Mouse (Mus musculus) embryonic facial prominence, embryonic 15.5 days (tissue): Measurements from ENCODE around the gene Arrdc2. TPM values are rescaled to one million over a fixed set of nuclear protein-coding genes. Genes with fewer than 3 reads are reported as not detected.

Source experiments
- microRNA-seq: library from miRNA; unstranded; fragments of <30 nt; microRNA quantifications from one replicate; pipeline ENCODE4, GENCODE M21; 2016; ENCODE audit warnings: borderline number of aligned reads
- polyA plus RNA-seq: library from polyadenylated mRNA; unstranded; fragments of >200 nt; fragmentation: Nextera tagmentation; extraction: Ambion mirVana; gene quantifications from 2 replicates; pipeline ENCODE4 v1.2.1, GENCODE M21; 2015

The Arrdc2 gene
- polyA plus RNA-seq, 1 experiment from 2014 or later, result 9.3 TPM

Small RNAs within 50 kb of the gene (microRNA-seq; reads per million reads assigned to microRNA genes)
- 0.69 reads per million for gene Mir7240

Other genes starting within 250 kb of the Arrdc2 start
- gene Isyna1, start 245.3 kb downstream of the Arrdc2 start, polyA plus RNA-seq, result 139 and 143 TPM in 2 replicates
- gene Ssbp4, start 230.8 kb downstream of the Arrdc2 start, polyA plus RNA-seq, result 127 and 130 TPM in 2 replicates
- 2.9 and 4.0 TPM in 2 replicates for gene Lrrc25, start 223.6 kb downstream of the Arrdc2 start, polyA plus RNA-seq
- 0.16 TPM in 2 replicates for gene Gdf15, start 207.3 kb downstream of the Arrdc2 start, polyA plus RNA-seq
- gene Pgpep1, start 179.3 kb downstream of the Arrdc2 start, polyA plus RNA-seq, result 52.1 and 56.6 TPM in 2 replicates
- 243 and 244 TPM in 2 replicates for gene Lsm4, start 166.5 kb downstream of the Arrdc2 start, polyA plus RNA-seq
- gene Jund, start 140.8 kb downstream of the Arrdc2 start, polyA plus RNA-seq, result 97.7 and 99.6 TPM in 2 replicates
- 0.03 and 0.04 TPM in 2 replicates for gene Iqcn, start 136.3 kb downstream of the Arrdc2 start, polyA plus RNA-seq
- gene Gm3336, start 121.2 kb downstream of the Arrdc2 start, polyA plus RNA-seq, result not detected in 2 replicates
- 0.16 and 0.29 TPM in 2 replicates for gene Pde4c, start 116.0 kb downstream of the Arrdc2 start, polyA plus RNA-seq
- 22.7 and 28.6 TPM in 2 replicates for gene Rab3a, start 85.0 kb downstream of the Arrdc2 start, polyA plus RNA-seq
- gene Mpv17l2, start 78.8 kb downstream of the Arrdc2 start, polyA plus RNA-seq, result 41.7 and 42.3 TPM in 2 replicates
- gene Pik3r2, start 63.0 kb downstream of the Arrdc2 start, polyA plus RNA-seq, result 92.5 and 94.3 TPM in 2 replicates
- gene Mast3, start 34.7 kb downstream of the Arrdc2 start, polyA plus RNA-seq, result 19.1 and 20.2 TPM in 2 replicates
- 0.26 and 0.28 TPM in 2 replicates for gene Il12rb1, start 31.3 kb downstream of the Arrdc2 start, polyA plus RNA-seq
- gene Kcnn1, start 23.5 kb upstream of the Arrdc2 start, polyA plus RNA-seq, result 3.8 and 5.6 TPM in 2 replicates
- gene Ccdc124, start 34.2 kb upstream of the Arrdc2 start, polyA plus RNA-seq, result 99.6 and 104 TPM in 2 replicates
- 0.45 and 0.64 TPM in 2 replicates for gene Slc5a5, start 53.0 kb upstream of the Arrdc2 start, polyA plus RNA-seq
- 4,781 and 4,906 TPM in 2 replicates for gene Rpl18a, start 57.7 kb upstream of the Arrdc2 start, polyA plus RNA-seq
- 50.1 and 50.2 TPM in 2 replicates for gene Map1s, start 66.2 kb upstream of the Arrdc2 start, polyA plus RNA-seq